Comparison of ENCODE assay signal across 26 mouse cellular contexts in the genomic region with DNA sequence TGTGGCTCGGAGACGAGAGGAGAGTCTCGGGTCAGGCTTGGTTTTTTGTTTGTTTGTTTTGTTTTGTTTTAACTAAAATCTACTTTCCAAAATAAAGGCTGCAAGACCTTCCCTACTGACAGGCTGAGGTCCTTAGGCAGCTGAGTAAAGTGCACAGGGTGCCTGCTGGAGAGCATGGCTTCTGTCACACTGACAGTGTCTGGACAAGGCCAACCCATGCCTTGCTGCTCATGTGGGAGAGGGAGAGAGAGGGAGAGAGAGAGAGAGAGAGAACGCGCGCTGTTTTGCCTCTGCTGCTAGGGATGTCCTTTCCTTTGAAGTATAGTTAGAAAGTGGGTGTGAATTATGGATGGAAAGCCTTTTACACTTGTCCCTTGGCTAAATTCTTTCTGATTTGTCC. TPM values are rescaled to one million over a fixed set of nuclear protein-coding genes. Genes with fewer than 3 reads are reported as not detected.
A peak's percentile ranks its signal among the peaks of the same experiment; 100 is the strongest.
DNase-seq lines count a peak whose midpoint lies in the region; ATAC-seq lines count a peak whose summit lies in the region.
"Had no signal": no experiment of that assay in that cellular context is flagged by ENCODE, and none has a peak within 500 bp of the region (broad histone marks: within the 10 kb centered on the region; RNA-seq: fewer than 3 reads in every experiment).

No protein-coding gene starts in this region.

- peak overlapping the region; percentile 67; the same call in 1 of the 2 replicates for H3K27ac ChIP-seq in heart, embryonic 10.5 days
- H3K27ac ChIP-seq in heart, embryonic 13.5 days (replicated peaks), result peak overlapping the region; percentile 77
- peak overlapping the region; percentile 89 for H3K27ac ChIP-seq in heart, embryonic 16.5 days (ENCODE audit: low read length)
- H3K27ac ChIP-seq: forebrain, embryonic 10.5 days; forebrain, embryonic 13.5 days; hindbrain, embryonic 14.5 days; hindbrain, postnatal 0 days had no signal

- no peak overlapping the region for H3K4me3 ChIP-seq in heart, embryonic 10.5 days
- H3K4me3 ChIP-seq in heart, embryonic 13.5 days, result no peak overlapping the region
- no peak overlapping the region for H3K4me3 ChIP-seq in heart, embryonic 16.5 days (ENCODE audit: low read length)
- H3K4me3 ChIP-seq: forebrain, embryonic 10.5 days; forebrain, embryonic 13.5 days had no signal

- intact Hi-C loops in heart, postnatal 36 days (cut with DNase I), result no loop called here

- H3K9me3 ChIP-seq in heart, embryonic 10.5 days, result no peaks in the 10 kb centered on the region
- H3K9me3 ChIP-seq in heart, embryonic 13.5 days, result no peaks in the 10 kb centered on the region
- H3K9me3 ChIP-seq in heart, embryonic 16.5 days (replicated peaks; ENCODE audit: control insufficient read depth, low read length), result no peaks in the 10 kb centered on the region
- H3K9me3 ChIP-seq: forebrain, embryonic 10.5 days; forebrain, embryonic 13.5 days; G1E had no signal

- H3K9ac ChIP-seq in heart, embryonic 13.5 days, result 0 out of 2 replicates have a peak overlapping the region, but pooled peaks have one; percentile 24
- peak overlapping the region; percentile 44; the same call in 1 of the 2 replicates for H3K9ac ChIP-seq in heart, embryonic 16.5 days (ENCODE audit: low read length)
- H3K9ac ChIP-seq: forebrain, embryonic 13.5 days; hindbrain, embryonic 14.5 days had no signal

- no peak for DNase-seq in heart, embryonic 10.5 days (ENCODE audit: low spot score)
- no peak for DNase-seq in heart, adult 9 months (ENCODE audit: low spot score in 2 of 2)
- no peak for DNase-seq in heart, adult 8-10 months (ENCODE audit: low spot score)
- DNase-seq in heart, postnatal 36 days, result no peak
- DNase-seq: adrenal gland, postnatal 10 days; adrenal gland, postnatal 36 days; B cell, adult 2 months; cerebellum, adult 18-20 months; cerebellum, adult 9-10 months; cerebellum, postnatal 14 days; gastrocnemius, postnatal 10 days; gastrocnemius, postnatal 36 days; kidney, adult 18-20 months; kidney, adult 9 months had no signal

- H3K36me3 ChIP-seq in heart, embryonic 10.5 days, result peaks cover 36% of the 10 kb centered on the region
- H3K36me3 ChIP-seq in heart, embryonic 13.5 days, result peaks cover 31% of the 10 kb centered on the region
- peaks cover 17% of the 10 kb centered on the region for H3K36me3 ChIP-seq in heart, embryonic 16.5 days (ENCODE audit: control insufficient read depth, insufficient read depth)

- H3K4me2 ChIP-seq in heart, embryonic 13.5 days, result no peak overlapping the region
- H3K4me2 ChIP-seq in heart, embryonic 16.5 days (ENCODE audit: low read depth, low read length), result peak overlapping the region; percentile 6; the same call in 1 of the 2 replicates
- H3K4me2 ChIP-seq: forebrain, embryonic 13.5 days; hindbrain, embryonic 14.5 days had no signal

- H3K4me1 ChIP-seq in heart, embryonic 10.5 days, result peaks cover 81% of the 10 kb centered on the region
- H3K4me1 ChIP-seq in heart, embryonic 13.5 days, result peaks cover 52% of the 10 kb centered on the region
- peaks cover 30% of the 10 kb centered on the region for H3K4me1 ChIP-seq in heart, embryonic 16.5 days (ENCODE audit: control insufficient read depth, insufficient read depth, low read length)

- WGBS in heart, embryonic 10.5 days, result 37% methylated on average over 6 of the region's 6 CpGs
- 42% methylated on average over 6 of the region's 6 CpGs for whole genome bisulfite sequencing in heart, embryonic 13.5 days
- 44% methylated on average over 6 of the region's 6 CpGs for WGBS in heart, embryonic 16.5 days

- peaks cover 19% of the 10 kb centered on the region for H3K27me3 ChIP-seq in heart, embryonic 10.5 days (ENCODE audit: insufficient read depth, poor library complexity, severe bottlenecking)
- H3K27me3 ChIP-seq in heart, embryonic 13.5 days (replicated peaks), result peaks cover 27% of the 10 kb centered on the region
- H3K27me3 ChIP-seq in heart, embryonic 16.5 days (ENCODE audit: control insufficient read depth, insufficient read depth, low read length), result no peaks in the 10 kb centered on the region
- H3K27me3 ChIP-seq: CH12.LX; forebrain, embryonic 13.5 days; Patski had no signal

- no peak; the same call in 1 of the 2 replicates for ATAC-seq in heart, embryonic 13.5 days (ENCODE audit: extremely low read depth, insufficient number of reproducible peaks, low FRiP score, low TSS enrichment)
- ATAC-seq in heart, embryonic 16.5 days (replicated peaks; ENCODE audit: extremely low read depth, insufficient read depth, low FRiP score), result peak; percentile 66
- ATAC-seq: forebrain, embryonic 13.5 days; forebrain, embryonic 16.5 days; hindbrain, postnatal 0 days; inflammation-experienced regulatory T-cells, adult 6 months; intestine, embryonic 16.5 days; Patski had no signal

RNA-seq across cellular contexts. Expression of gene Poll, which starts 28.8 kb away (rescaled TPM):
- 19.2 and 19.4 TPM in 2 replicates for polyA plus RNA-seq in heart, embryonic 10.5 days (2016; fragmentation: Nextera tagmentation; extraction: Ambion mirVana)
- 13.2 and 15.6 TPM in 2 replicates for polyA plus RNA-seq in heart, embryonic 13.5 days (2015; fragmentation: Nextera tagmentation; extraction: Ambion mirVana)
- 10 to 100 TPM; 10.8 to 12.1 (median 11.6) TPM for total RNA-seq in heart, adult 8-10 months (2022)
- 13.4 and 14.5 TPM in 2 replicates for polyA plus RNA-seq in heart, embryonic 16.5 days (2015; fragmentation: Nextera tagmentation; extraction: Ambion mirVana)
- total RNA-seq in heart, postnatal 36 days (2021), result 10 to 100 TPM in 1 of 2 experiments, 1 to 10 TPM in 1; 9.8 to 11.4 TPM

RNA-seq across cellular contexts. Expression of gene Gm17018, which starts 28.9 kb away (rescaled TPM):
- polyA plus RNA-seq in heart, embryonic 10.5 days (2016; fragmentation: Nextera tagmentation; extraction: Ambion mirVana), result 32.5 and 35.0 TPM in 2 replicates
- 27.7 and 31.1 TPM in 2 replicates for polyA plus RNA-seq in heart, embryonic 13.5 days (2015; fragmentation: Nextera tagmentation; extraction: Ambion mirVana)
- 10 to 100 TPM; 19.3 to 29.4 (median 22.0) TPM for total RNA-seq in heart, adult 8-10 months (2022)
- 32.0 and 33.8 TPM in 2 replicates for polyA plus RNA-seq in heart, embryonic 16.5 days (2015; fragmentation: Nextera tagmentation; extraction: Ambion mirVana)
- total RNA-seq in heart, postnatal 36 days (2021), result 10 to 100 TPM; 17.6 to 21.5 TPM
